Mouse (Mus musculus): Measurements from ENCODE around the gene Pip4k2a. TPM values are rescaled to one million over a fixed set of nuclear protein-coding genes. Genes with fewer than 3 reads are reported as not detected.

Gene Pip4k2a
- polyA plus RNA-seq, 1 experiment from 2014 or later = 7.5 TPM

GRCm38 (mm10) chr2:18799966-18800645 lies 197.8 kb downstream of the Pip4k2a start:
- peaks cover 96% of the 10 kb centered on the region for H3K27me3 ChIP-seq (ENCODE audit: poor library complexity, severe bottlenecking)
- peak; percentile 79 for DNase-seq (ENCODE audit: extremely low spot score, low spot score)

DNA sequence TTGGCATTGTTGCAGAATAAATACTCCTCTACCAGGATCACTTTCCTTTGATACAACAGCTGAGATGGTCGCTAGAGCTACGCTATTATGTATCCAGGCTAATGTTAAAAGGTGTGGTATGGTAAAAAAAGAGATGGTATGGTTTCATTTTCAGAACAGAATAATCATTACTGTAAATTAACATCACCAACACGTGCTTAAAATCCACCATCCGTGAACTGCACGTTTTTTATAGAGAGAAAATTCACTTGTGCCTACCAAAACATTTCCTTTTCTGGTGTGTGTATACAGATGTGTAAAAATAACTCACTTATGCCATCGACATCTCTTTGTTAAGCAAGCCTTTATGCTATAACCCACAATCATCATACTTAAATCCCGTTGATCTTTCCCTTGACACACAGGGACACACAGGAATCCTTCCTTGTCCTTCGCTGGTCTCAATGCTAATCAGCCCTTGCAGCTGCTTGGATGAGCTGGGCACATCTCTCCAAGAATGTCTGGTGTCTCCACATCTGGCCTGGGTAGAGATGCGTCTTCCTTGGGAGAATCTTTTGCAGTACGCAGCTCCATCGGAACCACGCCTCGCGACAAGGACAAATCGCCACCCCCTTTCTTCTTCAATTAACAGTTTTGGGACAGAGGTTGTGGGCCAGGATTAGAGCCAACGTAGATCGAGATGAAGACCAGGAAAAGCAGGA lies 198.5 kb downstream of the Pip4k2a start:
- peaks cover 44% of the 10 kb centered on the region for H3K4me1 ChIP-seq
- H3K27me3 ChIP-seq (ENCODE audit: poor library complexity, severe bottlenecking) = peaks cover 98% of the 10 kb centered on the region
- no peaks in the 10 kb centered on the region for H3K36me3 ChIP-seq (replicated peaks)
- H3K4me3 ChIP-seq = peak overlapping the region; percentile 54
- H3K9me3 ChIP-seq = no peaks in the 10 kb centered on the region
- no peak overlapping the region; the same call in 1 of the 2 replicates for H3K27ac ChIP-seq
- 13% methylated on average over 17 of the region's 17 CpGs for WGBS
- no peak for DNase-seq (ENCODE audit: extremely low spot score, low spot score)

More at GRCm38 (mm10) chr2:18799966-18800645, 197.8 kb downstream of the Pip4k2a start:
- Histone ChIP-seq H3K36me3 (replicated peaks) (no peaks in the 10 kb centered on the region), H3K9me3 (no peaks in the 10 kb centered on the region), H3K27ac (peak overlapping the region; percentile 64), H3K4me3 (peak overlapping the region; percentile 54), H3K4me1 (peaks cover 44% of the 10 kb centered on the region)
- WGBS = 0% methylated on average over 46 of the region's 46 CpGs

GRCm38 (mm10) chr2:18797776-18798175 lies 200.2 kb downstream of the Pip4k2a start:
- DNase-seq (ENCODE audit: extremely low spot score, low spot score) = no peak
- H3K4me1 ChIP-seq = peaks cover 38% of the 10 kb centered on the region
- H3K9me3 ChIP-seq = no peaks in the 10 kb centered on the region
- 41% methylated on average over 8 of the region's 8 CpGs for WGBS
- H3K27me3 ChIP-seq (ENCODE audit: poor library complexity, severe bottlenecking) = peaks cover 87% of the 10 kb centered on the region
- H3K27ac ChIP-seq = no peak overlapping the region
- no peaks in the 10 kb centered on the region for H3K36me3 ChIP-seq (replicated peaks)
- no peak overlapping the region for H3K4me3 ChIP-seq

- Histone ChIP-seq H3K27me3 (ENCODE audit: poor library complexity, severe bottlenecking) (peaks cover 52% of the 10 kb centered on the region), H3K27ac (no peak overlapping the region), H3K4me3 (no peak overlapping the region), H3K9me3 (no peaks in the 10 kb centered on the region), H3K36me3 (replicated peaks) (no peaks in the 10 kb centered on the region), H3K4me1 (peaks cover 11% of the 10 kb centered on the region)
- 77% methylated on average over 4 of the region's 4 CpGs for WGBS
- no peak for DNase-seq (ENCODE audit: extremely low spot score, low spot score)
Measured at GRCm38 (mm10) chr2:18794261-18794660, 203.7 kb downstream of the Pip4k2a start.

Other genes starting within 250 kb of the Pip4k2a start
- 0.14 and 0.31 TPM in 2 replicates for gene 4930426L09Rik, start 217 bp upstream of the Pip4k2a start, polyA plus RNA-seq (2016; fragmentation: Nextera tagmentation; extraction: Ambion mirVana)
- gene Armc3, start 201.2 kb upstream of the Pip4k2a start, polyA plus RNA-seq (2016; fragmentation: Nextera tagmentation; extraction: Ambion mirVana) = 0.37 and 0.46 TPM in 2 replicates